Comparison of ENCODE assay signal across 8 mouse cellular contexts in the genomic region with DNA sequence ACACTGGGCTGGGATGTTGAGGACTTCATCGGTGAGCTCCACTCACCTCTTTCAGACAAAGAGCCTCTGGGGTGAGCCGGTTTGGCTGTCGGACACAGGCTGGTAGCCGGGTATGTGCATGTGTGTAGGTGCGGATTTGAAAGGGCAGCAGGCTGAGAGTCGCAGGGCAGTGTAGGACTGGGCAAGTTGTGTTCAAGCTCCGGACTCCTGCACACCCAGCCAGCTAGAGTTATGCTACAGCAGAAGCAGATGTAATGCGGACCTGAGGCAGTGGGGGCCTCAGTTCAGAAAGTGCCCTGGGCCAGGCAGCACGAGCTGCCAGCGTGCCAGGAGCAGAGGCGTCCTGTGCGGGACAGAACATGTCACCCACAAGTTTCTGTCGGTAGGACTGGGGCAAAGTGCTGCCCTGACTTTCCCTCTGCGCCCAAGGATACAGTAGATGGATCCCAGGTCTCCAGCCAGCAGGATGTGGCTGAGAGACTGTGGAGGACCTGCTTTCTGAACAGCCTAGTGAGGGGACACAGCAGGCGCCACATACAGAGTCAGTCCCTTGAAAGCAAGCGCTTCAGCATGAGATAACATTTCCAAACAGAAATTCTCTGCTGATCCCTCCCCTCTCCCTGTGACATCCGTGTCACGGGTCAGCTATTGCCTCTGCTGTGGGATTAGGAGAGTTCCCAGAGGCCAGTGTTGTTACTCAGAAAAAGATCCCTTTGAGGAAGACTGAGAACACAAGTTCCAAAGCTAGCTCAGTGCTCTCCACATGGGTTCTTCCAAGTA. TPM values are rescaled to one million over a fixed set of nuclear protein-coding genes. Genes with fewer than 3 reads are reported as not detected.
DNase-seq lines count a peak whose midpoint lies in the region; ATAC-seq and TF ChIP-seq lines count a peak whose summit lies in the region.

No protein-coding gene starts in this region.

- H3K27me3 ChIP-seq in spleen, adult 2 months (ENCODE audit: control insufficient read depth, insufficient read depth, low read length): no peaks in the 10 kb centered on the region
- no peaks in the 10 kb centered on the region for H3K27me3 ChIP-seq in heart, embryonic 13.5 days (replicated peaks)
- H3K27me3 ChIP-seq in limb, embryonic 10.5 days (ENCODE audit: low read depth, poor library complexity, severe bottlenecking): no peaks in the 10 kb centered on the region

- H3K36me3 ChIP-seq in spleen, adult 2 months (ENCODE audit: control insufficient read depth, insufficient read depth, low read length): no peaks in the 10 kb centered on the region
- H3K36me3 ChIP-seq in heart, embryonic 13.5 days: peaks cover 13% of the 10 kb centered on the region
- H3K36me3 ChIP-seq in limb, embryonic 10.5 days: peaks cover 31% of the 10 kb centered on the region

- H3K4me1 ChIP-seq in spleen, adult 2 months (ENCODE audit: control insufficient read depth, insufficient read depth, insufficient read length): no peaks in the 10 kb centered on the region
- H3K4me1 ChIP-seq in heart, embryonic 13.5 days: peaks cover 58% of the 10 kb centered on the region
- peaks cover 67% of the 10 kb centered on the region for H3K4me1 ChIP-seq in limb, embryonic 10.5 days
- H3K4me1 ChIP-seq in olfactory bulb, adult 2 months (ENCODE audit: control insufficient read depth, insufficient read depth, low read length): peaks cover 56% of the 10 kb centered on the region

- TF ChIP-seq CTCF in spleen, adult 2 months (IDR thresholded peaks at IDR 0.05; ENCODE audit: extremely low read depth, insufficient read depth, insufficient read length, insufficient replicate concordance): no peak
- no peak for TF ChIP-seq CTCF in olfactory bulb, adult 2 months (IDR thresholded peaks at IDR 0.05; ENCODE audit: insufficient read depth, low read depth, low read length)

- DNase-seq in spleen, adult 2 months (ENCODE audit: low read depth in 1 of 2, low spot score in 2 of 2): no peak
- DNase-seq in spleen, postnatal 10 days (ENCODE audit: low spot score in 2 of 2): no peak
- peak; percentile 63 for DNase-seq in limb, embryonic 10.5 days (ENCODE audit: low spot score)
- DNase-seq in T-cell, adult 2 months (ENCODE audit: low spot score): no peak
- no peak for DNase-seq in testis, postnatal 10 days (ENCODE audit: low spot score)
- no peak for DNase-seq in right cerebral cortex, postnatal 10 days (ENCODE audit: low spot score in 2 of 2)

- peak overlapping the region; percentile 82 for H3K9ac ChIP-seq in heart, embryonic 13.5 days

- 74% methylated on average over 18 of the region's 18 CpGs for WGBS in spleen, adult 2 months
- WGBS in heart, embryonic 13.5 days: 8% methylated on average over 18 of the region's 18 CpGs
- WGBS in limb, embryonic 10.5 days: 17% methylated on average over 18 of the region's 18 CpGs
- WGBS in olfactory bulb, adult 2 months: 54% methylated on average over 18 of the region's 18 CpGs

- peak overlapping the region; percentile 88 for H3K4me2 ChIP-seq in heart, embryonic 13.5 days

- no peaks in the 10 kb centered on the region for H3K9me3 ChIP-seq in heart, embryonic 13.5 days
- H3K9me3 ChIP-seq in limb, embryonic 10.5 days (replicated peaks): no peaks in the 10 kb centered on the region

- TF ChIP-seq POLR2A in spleen, adult 2 months (IDR thresholded peaks at IDR 0.05; ENCODE audit: low read depth, low read length): no peak
- TF ChIP-seq POLR2A in olfactory bulb, adult 2 months (IDR thresholded peaks at IDR 0.05; ENCODE audit: insufficient read depth, low read depth, low read length): no peak

- H3K27ac ChIP-seq in spleen, adult 2 months (ENCODE audit: insufficient read depth, low read length): peak overlapping the region; percentile 45; the same call in 1 of the 2 replicates
- H3K27ac ChIP-seq in heart, embryonic 13.5 days (replicated peaks): peak overlapping the region; percentile 92
- peak overlapping the region; percentile 94 for H3K27ac ChIP-seq in limb, embryonic 10.5 days
- H3K27ac ChIP-seq in olfactory bulb, adult 2 months (ENCODE audit: insufficient read depth, low read depth, low read length): peak overlapping the region; percentile 75

- peak; percentile 7; the same call in 1 of the 2 replicates for ATAC-seq in heart, embryonic 13.5 days (ENCODE audit: extremely low read depth, insufficient number of reproducible peaks, low FRiP score, low TSS enrichment)

- peak overlapping the region; percentile 47; the same call in 1 of the 2 replicates for H3K4me3 ChIP-seq in spleen, adult 2 months (ENCODE audit: extremely low read depth, insufficient read depth, insufficient read length)
- peak overlapping the region; percentile 66 for H3K4me3 ChIP-seq in heart, embryonic 13.5 days
- peak overlapping the region; percentile 82 for H3K4me3 ChIP-seq in limb, embryonic 10.5 days
- peak overlapping the region; percentile 35 for H3K4me3 ChIP-seq in olfactory bulb, adult 2 months (ENCODE audit: insufficient read depth, low read depth, low read length)

RNA-seq across cellular contexts. Expression of a gene that starts 1.0 kb away (rescaled TPM):
- 36.2 and 39.6 TPM in 2 replicates for polyA plus RNA-seq in spleen, adult 2 months (2012; rRNA removed)
- 55.4 and 59.0 TPM in 2 replicates for polyA plus RNA-seq in heart, embryonic 13.5 days (2015; fragmentation: Nextera tagmentation; extraction: Ambion mirVana)
- 40.1 and 51.8 TPM in 2 replicates for polyA plus RNA-seq in limb, embryonic 10.5 days (2016; fragmentation: Nextera tagmentation; extraction: Ambion mirVana)
- not detected in 2 replicates for polyA plus RNA-seq in olfactory bulb, adult 2 months (2012; ENCODE audit: insufficient read depth, insufficient read length, low replicate concordance, missing spikeins)

Comparison
In these comparisons a context has a peak if more than half of its experiments do, and no peak if none do; other contexts are left out.
1. RNA of a gene that starts 1.0 kb away (polyA plus RNA-seq): 55.4 to 59.0 TPM in heart, embryonic 13.5 days, 40.1 to 51.8 TPM in limb, embryonic 10.5 days and 36.2 to 39.6 TPM in spleen, adult 2 months; not detected in olfactory bulb, adult 2 months; every median in the first group is over 10 times any median in the second.
2. Peak in every context shown above with its lines, with median percentiles within 50 percentile points of each other: H3K27ac ChIP-seq and H3K4me3 ChIP-seq.